Mouse (Mus musculus): ENCODE results near the gene Micu1. TPM values are rescaled to one million over a fixed set of nuclear protein-coding genes. Genes with fewer than 3 reads are reported as not detected.
"Not testable (repeated sequence)": the region's sequence is repeated elsewhere in the genome, so short reads cannot be mapped to it uniquely, and the experiment has no call there.

Gene Micu1
- polyA plus RNA-seq, 1 experiment from 2014 or later, result 56.2 TPM

- Histone ChIP-seq H3K4me1 (replicated peaks; ENCODE audit: control insufficient read depth, insufficient read depth) (no peaks in the 10 kb centered on the region), H3K9me3 (ENCODE audit: control insufficient read depth, low read length) (no peaks in the 10 kb centered on the region), H3K4me2 (replicated peaks; ENCODE audit: low read depth) (no peak overlapping the region), H3K9ac (ENCODE audit: low read length) (no peak overlapping the region), H3K36me3 (ENCODE audit: control insufficient read depth, insufficient read depth, low read length) (no peaks in the 10 kb centered on the region), H3K4me3 (ENCODE audit: low read depth, low read length) (no peak overlapping the region), H3K27ac (replicated peaks) (no peak overlapping the region), H3K27me3 (ENCODE audit: control insufficient read depth, insufficient read depth, low read length) (no peaks in the 10 kb centered on the region)
- 0 out of 2 replicates have a peak, but pooled peaks have one; percentile 25 for ATAC-seq (ENCODE audit: low FRiP score, low TSS enrichment)
- 52% methylated on average over 7 of the region's 7 CpGs for WGBS
- TF ChIP-seq EP300 (optimal IDR thresholded peaks at IDR 0.05) (no peak), CTCF (IDR thresholded peaks at IDR 0.05; ENCODE audit: low read depth) (no peak)
- no peak for DNase-seq (ENCODE audit: low spot score)
Measured at GRCm38 (mm10) chr10:59668491-59668890, 33.8 kb upstream of the Micu1 start.

GRCm38 (mm10) chr10:59677836-59678235 lies 24.4 kb upstream of the Micu1 start:
- no peaks in the 10 kb centered on the region for H3K9me3 ChIP-seq (ENCODE audit: control insufficient read depth, low read length)
- no peaks in the 10 kb centered on the region for H3K4me1 ChIP-seq (replicated peaks; ENCODE audit: control insufficient read depth, insufficient read depth)
- DNase-seq (ENCODE audit: low spot score) (no peak), ATAC-seq (ENCODE audit: low FRiP score, low TSS enrichment) (no peak)
- H3K4me3 ChIP-seq (ENCODE audit: low read depth, low read length), result no peak overlapping the region
- no peak overlapping the region for H3K27ac ChIP-seq (replicated peaks)
- H3K27me3 ChIP-seq (ENCODE audit: control insufficient read depth, insufficient read depth, low read length), result no peaks in the 10 kb centered on the region
- no peaks in the 10 kb centered on the region for H3K36me3 ChIP-seq (ENCODE audit: control insufficient read depth, insufficient read depth, low read length)
- H3K9ac ChIP-seq (ENCODE audit: low read length), result no peak overlapping the region
- TF ChIP-seq CTCF (IDR thresholded peaks at IDR 0.05; ENCODE audit: low read depth), result no peak
- no peak for TF ChIP-seq EP300 (optimal IDR thresholded peaks at IDR 0.05)
- 80% methylated on average over 1 of the region's 1 CpGs for WGBS
- H3K4me2 ChIP-seq (replicated peaks; ENCODE audit: low read depth), result no peak overlapping the region

- WGBS, result 47% methylated on average over 2 of the region's 2 CpGs
- no peak overlapping the region for H3K4me2 ChIP-seq (replicated peaks; ENCODE audit: low read depth)
- DNase-seq (ENCODE audit: low spot score), result no peak
Measured at GRCm38 (mm10) chr10:59679189-59679588, 23.1 kb upstream of the Micu1 start.

GRCm38 (mm10) chr10:59685586-59685985 lies 16.7 kb upstream of the Micu1 start:
- H3K27ac ChIP-seq (replicated peaks); H3K4me1 ChIP-seq (replicated peaks; ENCODE audit: control insufficient read depth, insufficient read depth); DNase-seq (ENCODE audit: low spot score); H3K9me3 ChIP-seq (ENCODE audit: control insufficient read depth, low read length); H3K36me3 ChIP-seq (ENCODE audit: control insufficient read depth, insufficient read depth, low read length); ATAC-seq (ENCODE audit: low FRiP score, low TSS enrichment); H3K4me3 ChIP-seq (ENCODE audit: low read depth, low read length); H3K9ac ChIP-seq (ENCODE audit: low read length); H3K27me3 ChIP-seq (ENCODE audit: control insufficient read depth, insufficient read depth, low read length); H3K4me2 ChIP-seq (replicated peaks; ENCODE audit: low read depth): not testable (repeated sequence)
- WGBS, result 89% methylated on average over 3 of the region's 3 CpGs

More at GRCm38 (mm10) chr10:59679189-59679588, 23.1 kb upstream of the Micu1 start:
- H3K9ac ChIP-seq (ENCODE audit: low read length), result no peak overlapping the region
- ATAC-seq (ENCODE audit: low FRiP score, low TSS enrichment), result no peak
- H3K36me3 ChIP-seq (ENCODE audit: control insufficient read depth, insufficient read depth, low read length), result no peaks in the 10 kb centered on the region
- no peaks in the 10 kb centered on the region for H3K4me1 ChIP-seq (replicated peaks; ENCODE audit: control insufficient read depth, insufficient read depth)
- H3K27me3 ChIP-seq (ENCODE audit: control insufficient read depth, insufficient read depth, low read length), result no peaks in the 10 kb centered on the region
- no peak overlapping the region for H3K27ac ChIP-seq (replicated peaks)
- no peak for TF ChIP-seq EP300 (optimal IDR thresholded peaks at IDR 0.05)
- no peak overlapping the region for H3K4me3 ChIP-seq (ENCODE audit: low read depth, low read length)
- no peaks in the 10 kb centered on the region for H3K9me3 ChIP-seq (ENCODE audit: control insufficient read depth, low read length)

GRCm38 (mm10) chr10:59687126-59687525 lies 15.2 kb upstream of the Micu1 start:
- Histone ChIP-seq H3K9me3 (ENCODE audit: control insufficient read depth, low read length) (no peaks in the 10 kb centered on the region), H3K27ac (replicated peaks) (no peak overlapping the region), H3K4me2 (replicated peaks; ENCODE audit: low read depth) (no peak overlapping the region), H3K36me3 (ENCODE audit: control insufficient read depth, insufficient read depth, low read length) (no peaks in the 10 kb centered on the region), H3K27me3 (ENCODE audit: control insufficient read depth, insufficient read depth, low read length) (no peaks in the 10 kb centered on the region), H3K4me1 (replicated peaks; ENCODE audit: control insufficient read depth, insufficient read depth) (no peaks in the 10 kb centered on the region), H3K9ac (ENCODE audit: low read length) (no peak overlapping the region), H3K4me3 (ENCODE audit: low read depth, low read length) (no peak overlapping the region)
- ATAC-seq (ENCODE audit: low FRiP score, low TSS enrichment) (no peak; the same call in 1 of the 2 replicates), DNase-seq (ENCODE audit: low spot score) (no peak)
- TF ChIP-seq EP300 (optimal IDR thresholded peaks at IDR 0.05), result no peak
- WGBS, result 75% methylated on average over 2 of the region's 2 CpGs

GRCm38 (mm10) chr10:59689836-59690235 lies 12.4 kb upstream of the Micu1 start:
- DNase-seq (ENCODE audit: low spot score), result no peak
- no peaks in the 10 kb centered on the region for H3K9me3 ChIP-seq (ENCODE audit: control insufficient read depth, low read length)
- no peak for ATAC-seq (ENCODE audit: low FRiP score, low TSS enrichment)
- WGBS, result 50% methylated on average over 6 of the region's 6 CpGs
- H3K9ac ChIP-seq (ENCODE audit: low read length), result no peak overlapping the region
- no peak overlapping the region for H3K27ac ChIP-seq (replicated peaks)
- H3K4me2 ChIP-seq (replicated peaks; ENCODE audit: low read depth), result no peak overlapping the region
- no peaks in the 10 kb centered on the region for H3K36me3 ChIP-seq (ENCODE audit: control insufficient read depth, insufficient read depth, low read length)
- TF ChIP-seq CTCF (IDR thresholded peaks at IDR 0.05; ENCODE audit: low read depth) (no peak), EP300 (optimal IDR thresholded peaks at IDR 0.05) (no peak)
- no peaks in the 10 kb centered on the region for H3K27me3 ChIP-seq (ENCODE audit: control insufficient read depth, insufficient read depth, low read length)
- no peak overlapping the region for H3K4me3 ChIP-seq (ENCODE audit: low read depth, low read length)
- H3K4me1 ChIP-seq (replicated peaks; ENCODE audit: control insufficient read depth, insufficient read depth), result no peaks in the 10 kb centered on the region

Data from stomach, postnatal 0 days (tissue).